Mouse (Mus musculus) B cell, adult 2 months (primary cell): ENCODE data around the gene P2ry10b.

Experiments used
- DNase-seq, 2 experiments: peaks; one replicate each; pipeline ENCODE4 v3.0.0; 2022

P2ry10b gene

GRCm38 (mm10) chrX:107148681-107149080 is at the start of gene P2ry10b:
TSS of gene P2ry10b (plus strand) at chrX:107148927.
- no peak for DNase-seq

GRCm38 (mm10) chrX:107116333-107116732 is 32.4 kb upstream of the P2ry10b start:
- no peak for DNase-seq

- no peak for DNase-seq
Observed at GRCm38 (mm10) chrX:107116987-107117386, 31.7 kb upstream of the P2ry10b start.

- no peak for DNase-seq
Observed at GRCm38 (mm10) chrX:107143184-107143583, 5.5 kb upstream of the P2ry10b start.

- DNase-seq = no peak
Observed at GRCm38 (mm10) chrX:107143930-107144329, 4.8 kb upstream of the P2ry10b start.

GRCm38 (mm10) chrX:107149391-107149993 is 765 bp downstream of the P2ry10b start:
- DNase-seq = peak; percentile 20 to 21

GRCm38 (mm10) chrX:107150027-107150426 is 1.3 kb downstream of the P2ry10b start:
- peak in 1 of 2 experiments; percentile 7 for DNase-seq

- peak; percentile 57 to 64 for DNase-seq
Observed at GRCm38 (mm10) chrX:107150752-107151515, 2.2 kb downstream of the P2ry10b start.

- peak; percentile 23 to 28 for DNase-seq
Observed at GRCm38 (mm10) chrX:107156021-107156420, 7.3 kb downstream of the P2ry10b start.

- peak in 1 of 2 experiments; percentile 24 for DNase-seq
Observed at GRCm38 (mm10) chrX:107160496-107160895, 11.8 kb downstream of the P2ry10b start.

- DNase-seq = peak; percentile 43 to 49
Observed at GRCm38 (mm10) chrX:107168281-107168680, 19.6 kb downstream of the P2ry10b start.

GRCm38 (mm10) chrX:107169128-107169527 is 20.4 kb downstream of the P2ry10b start:
- DNase-seq = no peak

- peak in 1 of 2 experiments; percentile 8 for DNase-seq
Observed at GRCm38 (mm10) chrX:107178742-107179141, 30.0 kb downstream of the P2ry10b start.

- no peak for DNase-seq
Observed at GRCm38 (mm10) chrX:107217577-107218090, 68.9 kb downstream of the P2ry10b start.
